Mouse (Mus musculus): ENCODE data around the gene Kirrel3.

Kirrel3 gene

DNA sequence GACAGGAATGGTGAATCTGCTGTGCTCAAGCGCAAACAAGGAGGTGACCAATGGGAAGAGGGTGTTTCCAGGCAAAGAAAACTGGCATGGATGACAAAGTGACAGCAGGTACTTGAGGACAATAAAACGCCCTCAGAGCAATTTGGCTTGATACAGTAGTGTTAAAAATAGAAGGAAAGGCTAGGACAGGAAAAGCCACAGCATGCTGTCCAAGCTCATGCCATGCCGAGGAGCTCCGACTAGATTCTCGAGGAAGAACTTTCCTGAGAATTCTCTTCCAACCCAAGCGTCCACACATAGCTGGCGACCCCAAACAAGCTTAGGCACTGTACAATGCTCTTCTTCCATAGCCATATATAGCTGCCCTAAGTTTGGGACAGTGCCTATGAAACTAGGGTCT lies 263.5 kb downstream of the Kirrel3 start:
- DNase-seq (ENCODE audit: inconsistent age in 2 of 2, low spot score in 1 of 2), result no peak

DNA sequence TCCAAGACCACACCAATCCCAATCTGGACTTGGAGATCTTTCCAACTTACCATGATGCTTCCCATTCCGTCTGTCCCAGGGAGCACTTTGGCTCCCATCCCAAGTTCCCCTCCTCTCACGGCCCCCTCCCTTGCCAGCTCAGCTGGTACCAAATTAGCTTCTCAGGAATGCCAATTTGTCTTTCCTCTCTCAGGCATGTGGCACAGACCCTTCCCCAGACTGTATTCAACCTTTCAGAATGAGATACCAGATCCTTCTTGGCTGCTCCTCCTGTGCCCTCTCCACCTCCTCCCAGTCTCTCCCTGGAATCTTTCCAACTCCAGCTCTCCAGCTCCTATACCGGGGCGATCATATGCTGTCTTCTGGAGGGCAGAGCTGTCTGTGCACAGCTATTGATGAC lies 264.2 kb downstream of the Kirrel3 start:
- DNase-seq (ENCODE audit: inconsistent age in 2 of 2, low spot score in 1 of 2), result no peak

DNA sequence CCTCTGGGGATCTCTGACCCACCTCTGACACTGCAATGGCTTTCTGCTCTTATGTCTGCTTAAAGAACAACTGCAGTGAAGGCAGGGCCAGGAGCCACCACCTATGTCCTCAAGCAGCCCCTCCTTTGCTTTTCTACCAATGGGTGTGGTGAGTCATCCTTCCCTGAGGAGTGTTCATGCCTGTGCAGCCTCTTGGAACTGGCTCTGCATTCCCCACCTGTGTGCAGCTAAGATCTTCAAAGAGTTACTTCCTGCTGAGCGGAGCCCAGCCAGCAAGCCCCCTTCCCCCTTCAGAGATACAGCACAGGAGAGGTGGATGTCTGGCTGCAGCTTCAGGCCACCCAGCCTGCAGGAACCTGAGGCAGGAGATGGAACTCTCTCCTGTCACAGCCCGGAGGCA lies 265.2 kb downstream of the Kirrel3 start:
- DNase-seq (ENCODE audit: inconsistent age in 2 of 2, low spot score in 1 of 2), result no peak

DNA sequence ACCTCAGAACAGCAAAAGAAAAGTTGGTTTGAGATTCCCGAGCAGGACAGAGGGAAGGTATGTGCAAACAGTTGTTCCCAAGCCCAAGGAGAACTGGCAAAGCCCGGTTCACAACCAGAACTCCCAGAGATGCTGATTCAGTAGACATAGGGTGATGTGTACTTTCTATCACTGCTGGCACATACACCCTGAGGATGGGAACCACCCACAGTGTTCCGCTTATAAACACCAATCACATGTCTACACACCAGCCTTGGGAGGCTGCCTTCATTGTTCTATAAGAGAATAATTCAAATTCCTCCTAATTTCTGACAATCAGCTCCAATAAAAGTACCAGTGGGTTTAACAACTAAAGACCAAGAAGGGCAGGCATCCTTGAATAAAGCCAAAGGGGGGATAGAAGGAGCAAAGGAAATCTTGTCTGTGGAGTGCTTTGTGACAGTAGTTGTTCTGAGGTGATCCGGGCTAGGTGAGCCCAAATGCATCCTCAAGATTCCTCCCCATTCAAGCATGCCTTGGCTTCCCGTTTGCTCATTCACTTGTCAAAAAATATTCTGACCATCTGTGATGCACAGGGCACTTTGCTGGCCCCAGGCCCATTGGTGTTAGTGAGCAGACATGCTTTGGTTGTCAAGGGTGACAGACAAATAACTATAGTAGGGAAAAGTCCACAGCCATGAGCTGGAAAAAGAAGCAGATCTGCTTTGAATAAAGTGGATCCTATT lies 266.5 kb downstream of the Kirrel3 start:
- DNase-seq (ENCODE audit: inconsistent age in 2 of 2, low spot score in 1 of 2), result no peak

DNA sequence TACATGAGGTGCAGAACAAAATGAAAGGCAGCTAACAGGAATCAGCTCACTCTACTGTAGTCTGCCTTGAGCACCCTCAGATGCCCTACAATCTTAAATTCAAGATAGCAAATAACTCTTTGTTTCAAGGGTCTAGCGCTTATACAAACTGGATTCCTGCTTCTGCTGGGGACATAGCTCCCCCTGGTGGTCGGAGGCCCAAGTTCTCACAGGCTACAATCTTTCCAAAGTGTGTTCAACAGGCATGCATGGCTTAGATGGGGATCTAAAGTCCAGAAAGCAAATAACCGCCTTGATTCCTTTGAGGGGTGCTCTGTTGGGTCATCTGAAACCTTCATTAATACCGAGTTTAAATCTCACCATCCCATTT lies 267.1 kb downstream of the Kirrel3 start:
- peak; percentile 47 to 87 for DNase-seq (ENCODE audit: inconsistent age in 2 of 2, low spot score in 1 of 2)

DNA sequence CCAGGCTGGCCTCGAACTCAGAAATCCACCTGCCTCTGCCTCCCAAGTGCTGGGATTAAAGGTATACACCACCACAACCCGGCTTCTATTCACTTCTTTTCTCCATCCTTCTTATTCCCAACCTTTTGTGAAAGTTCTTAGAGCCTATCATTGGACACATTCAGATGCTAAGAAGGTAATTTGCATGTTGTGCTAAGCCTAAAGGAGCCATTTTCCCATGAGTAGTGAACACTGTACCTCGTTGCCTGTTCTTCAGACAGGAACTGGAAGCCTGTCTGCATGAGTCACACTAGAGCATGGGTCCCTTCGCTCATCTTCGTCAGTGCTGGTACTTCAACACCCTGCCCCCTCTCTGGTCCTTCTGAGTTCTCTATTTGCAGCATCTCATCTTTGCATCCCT lies 268.2 kb downstream of the Kirrel3 start:
- DNase-seq (ENCODE audit: inconsistent age in 2 of 2, low spot score in 1 of 2), result no peak

DNA sequence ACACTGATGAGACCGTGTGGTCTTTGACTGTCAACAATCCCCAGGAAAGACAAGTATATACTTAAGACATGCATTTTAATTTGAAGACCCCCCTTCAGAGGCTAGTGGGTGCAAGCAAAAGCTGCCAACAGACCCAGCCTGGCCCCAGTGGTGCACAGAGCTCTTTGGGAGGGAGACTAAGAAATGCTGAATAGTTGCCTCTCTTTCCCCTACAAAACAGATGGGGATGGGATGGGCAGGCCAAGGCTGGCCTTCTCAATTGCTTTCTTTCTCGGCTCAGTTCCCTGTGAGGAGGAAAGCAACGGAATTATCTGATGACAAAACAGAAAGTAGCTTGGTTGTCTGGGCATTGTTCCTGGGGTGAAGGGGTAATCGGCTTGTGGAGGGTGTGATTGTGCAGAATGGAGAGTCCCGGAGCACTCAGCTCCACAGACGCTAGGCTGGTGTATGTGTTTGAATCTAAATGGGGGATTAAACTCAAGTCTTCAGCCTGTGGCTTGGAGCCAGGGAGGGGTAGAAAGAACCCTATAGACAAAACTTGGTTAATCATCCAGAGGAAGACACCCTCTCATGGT lies 268.9 kb downstream of the Kirrel3 start:
- no peak for DNase-seq (ENCODE audit: inconsistent age in 2 of 2, low spot score in 1 of 2)

DNA sequence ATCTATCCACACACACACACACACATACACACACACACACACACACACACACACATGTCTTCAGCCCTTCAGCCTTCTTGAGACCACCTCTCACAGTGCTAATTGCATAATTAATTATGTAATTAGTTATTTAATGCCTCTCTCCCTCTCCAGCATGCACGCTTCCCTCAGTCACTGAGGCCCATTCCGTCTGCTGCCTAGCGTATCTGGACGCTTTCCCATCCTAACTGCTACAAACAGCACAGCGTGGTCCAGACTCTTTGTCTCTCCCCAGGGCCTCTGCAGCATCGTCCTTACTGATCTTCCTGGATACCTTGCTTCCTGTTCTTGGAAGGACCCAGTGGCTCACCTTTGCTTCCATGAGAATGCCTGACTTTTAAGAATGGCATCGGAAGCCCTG lies 270.4 kb downstream of the Kirrel3 start:
- DNase-seq (ENCODE audit: inconsistent age in 2 of 2, low spot score in 1 of 2), result no peak

DNA sequence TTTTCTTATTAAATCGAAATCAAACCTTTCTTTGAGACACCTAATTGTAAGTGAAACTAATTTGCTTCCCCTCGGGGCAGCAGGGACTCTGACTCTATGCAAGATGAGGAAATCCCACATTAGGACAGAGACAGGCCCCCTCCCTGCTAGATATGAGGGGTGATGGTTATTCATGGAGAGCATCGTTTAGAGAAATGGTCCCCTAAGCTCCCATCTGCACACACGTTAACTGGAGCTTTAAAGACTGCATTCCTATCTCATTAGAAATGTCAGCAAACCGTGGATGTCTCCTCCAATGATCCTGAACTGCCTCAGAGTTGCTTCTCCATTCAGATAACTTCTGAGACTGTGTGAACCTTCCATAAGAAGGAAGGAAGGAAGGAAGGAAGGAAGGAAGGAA lies 273.2 kb downstream of the Kirrel3 start:
- no peak for DNase-seq (ENCODE audit: inconsistent age in 2 of 2, low spot score in 1 of 2)

DNA sequence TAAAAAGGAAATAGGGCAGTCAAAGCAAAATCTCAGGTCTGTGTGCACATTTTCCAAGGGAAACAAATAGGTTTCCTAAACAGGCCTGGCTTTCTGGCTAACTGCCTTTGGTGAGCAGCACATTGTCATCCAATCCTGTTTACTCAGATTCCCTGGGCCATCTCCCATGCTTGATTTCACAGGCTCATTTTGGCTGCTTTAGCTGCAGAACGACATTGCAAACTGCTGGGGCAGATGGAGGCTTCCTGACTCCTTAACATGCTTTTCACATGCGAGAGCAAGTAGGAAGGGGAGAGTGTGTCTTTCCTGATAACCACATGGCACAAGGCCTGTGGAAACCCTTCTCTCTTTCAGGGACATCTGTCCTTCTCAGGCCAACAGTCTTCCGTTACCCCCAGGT lies 274.8 kb downstream of the Kirrel3 start:
- DNase-seq (ENCODE audit: inconsistent age in 2 of 2, low spot score in 1 of 2), result no peak

DNA sequence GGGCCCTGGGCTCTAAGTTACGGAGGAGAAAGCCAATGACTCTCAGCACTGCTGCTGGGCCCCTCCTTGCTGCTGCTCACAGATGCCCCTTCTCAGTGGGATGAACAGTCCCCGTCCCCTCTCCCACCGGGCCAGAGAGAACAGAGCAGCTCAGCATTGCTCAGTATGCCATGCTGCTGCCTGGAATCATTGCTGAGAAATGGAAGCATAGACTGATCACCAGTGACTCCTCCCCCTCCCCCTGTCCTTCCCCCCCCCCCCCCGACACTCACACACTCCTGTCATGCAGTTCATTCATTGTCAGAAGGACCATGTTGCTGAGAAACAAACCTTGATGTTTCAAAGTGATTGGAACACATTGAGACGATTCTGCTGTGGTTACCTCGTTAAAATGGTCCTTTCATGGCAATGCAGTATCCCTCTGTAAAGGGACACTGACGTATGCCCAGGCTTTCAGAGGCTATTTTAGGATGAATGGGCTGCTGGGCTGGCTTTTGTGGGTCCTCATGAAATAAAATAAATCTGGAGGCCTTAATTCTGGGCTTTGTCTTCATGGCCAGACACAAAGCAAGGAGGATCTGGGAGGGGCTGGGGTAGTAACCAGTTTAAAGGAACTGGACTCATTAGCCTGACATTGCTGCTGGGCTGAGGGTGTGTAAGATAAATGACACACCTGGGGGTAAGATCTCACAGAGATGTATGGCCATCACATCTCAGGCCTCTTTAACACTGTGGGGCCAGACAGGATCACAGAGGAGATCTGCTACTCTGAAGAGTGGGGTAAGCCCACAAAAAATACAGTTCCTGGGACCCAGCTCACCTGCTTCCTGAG lies 281.3 kb downstream of the Kirrel3 start:
- DNase-seq (ENCODE audit: inconsistent age in 2 of 2, low spot score in 1 of 2), result no peak

DNA sequence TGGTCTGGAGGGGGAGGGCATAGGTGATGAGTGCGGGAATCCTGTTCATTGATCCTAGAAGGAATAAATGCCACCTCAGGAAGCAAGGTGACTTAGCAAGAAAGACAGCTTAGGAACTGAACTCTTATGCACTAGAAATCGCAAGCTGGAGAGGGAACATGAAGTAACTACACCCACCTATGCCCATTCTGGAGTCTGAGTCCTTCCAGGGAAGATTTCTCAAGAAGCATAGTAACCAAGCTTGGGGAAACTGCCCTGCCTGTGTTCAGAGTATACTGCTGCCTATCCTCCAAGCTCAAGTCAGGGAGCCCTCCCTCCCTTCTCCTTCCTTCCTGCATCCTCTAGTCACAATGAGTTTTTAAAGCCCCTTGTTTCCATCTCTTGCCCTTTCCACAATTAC lies 283.3 kb downstream of the Kirrel3 start:
- no peak for DNase-seq (ENCODE audit: inconsistent age in 2 of 2, low spot score in 1 of 2)

DNA sequence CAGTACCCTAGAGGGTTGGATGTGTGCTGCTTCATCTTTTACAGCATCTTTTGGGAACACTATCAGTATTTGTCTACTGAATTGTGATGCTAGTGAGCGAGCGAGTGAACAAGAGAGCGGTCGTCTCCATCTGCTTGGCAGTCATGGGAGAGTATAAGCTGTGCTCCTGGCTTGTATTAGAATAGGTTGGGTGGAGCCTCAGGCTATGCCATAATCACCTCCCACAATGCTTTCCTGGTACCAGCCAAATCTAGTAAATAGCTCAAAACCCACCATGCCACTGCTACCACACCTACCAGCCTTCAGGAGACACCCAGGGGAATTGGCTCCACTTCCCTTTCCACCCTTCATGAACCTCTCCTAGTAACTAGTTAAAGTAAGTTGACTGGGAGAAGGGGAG lies 285.3 kb downstream of the Kirrel3 start:
- no peak for DNase-seq (ENCODE audit: inconsistent age in 2 of 2, low spot score in 1 of 2)

DNA sequence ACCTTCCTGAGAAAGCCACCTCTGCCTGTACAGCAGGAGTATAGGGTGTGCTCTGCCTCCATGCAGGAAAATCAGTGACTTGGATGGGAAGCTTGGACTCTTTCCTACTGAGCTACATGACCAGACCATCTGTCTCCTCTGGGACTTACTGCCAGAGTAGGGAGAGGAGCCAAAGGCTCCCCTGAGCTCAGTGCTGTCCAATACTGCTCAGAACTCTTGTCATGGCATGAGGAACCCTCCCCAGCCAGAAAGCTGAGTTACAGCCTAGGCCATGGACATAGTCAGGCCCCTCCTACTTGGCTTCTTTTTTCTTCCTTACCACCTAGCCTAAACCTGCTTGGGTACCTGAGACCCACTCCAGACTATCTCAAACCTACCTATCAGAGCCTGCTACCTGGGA lies 285.7 kb downstream of the Kirrel3 start:
- DNase-seq (ENCODE audit: inconsistent age in 2 of 2, low spot score in 1 of 2), result no peak

DNA sequence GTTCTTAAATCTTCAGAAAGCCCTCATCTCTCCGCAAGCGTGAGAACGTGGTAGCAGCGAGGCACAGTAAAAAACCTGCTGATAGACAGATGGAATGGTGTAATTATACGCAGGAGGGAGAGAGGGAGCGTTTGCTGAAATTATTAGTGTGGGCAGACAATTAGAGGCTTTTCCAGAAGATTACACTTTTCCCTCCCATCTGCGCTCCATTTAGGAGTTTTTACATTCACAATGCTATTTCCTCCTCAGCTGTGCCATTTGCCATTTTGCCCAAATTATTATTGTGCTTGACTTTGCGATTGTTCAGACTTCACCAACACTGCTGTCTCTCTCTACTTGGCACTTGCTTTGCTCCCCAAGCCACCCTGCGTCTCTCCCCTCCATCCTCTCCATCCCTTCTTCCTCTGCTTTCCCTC lies 286.3 kb downstream of the Kirrel3 start:
- DNase-seq (ENCODE audit: inconsistent age in 2 of 2, low spot score in 1 of 2), result no peak

DNA sequence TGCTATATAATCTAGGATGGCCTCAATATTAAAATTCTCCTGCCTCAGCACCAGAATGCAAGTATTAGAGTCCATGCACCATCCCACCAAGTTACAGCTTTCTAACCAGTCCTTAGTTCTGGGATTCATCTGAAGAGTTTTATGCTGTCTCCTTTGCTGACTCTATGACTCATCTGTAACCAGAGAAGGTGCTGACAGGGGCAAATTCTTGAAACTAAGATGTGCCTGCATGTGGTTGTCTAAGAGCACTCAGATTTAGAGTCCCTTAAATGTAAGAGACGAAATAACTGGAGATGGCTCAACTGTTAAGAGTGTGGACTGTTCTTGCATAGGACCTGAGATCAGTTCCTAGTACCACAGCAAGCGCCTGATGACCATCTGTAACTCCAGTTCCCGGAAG lies 295.7 kb downstream of the Kirrel3 start:
- DNase-seq (ENCODE audit: inconsistent age in 2 of 2, low spot score in 1 of 2), result no peak

DNA sequence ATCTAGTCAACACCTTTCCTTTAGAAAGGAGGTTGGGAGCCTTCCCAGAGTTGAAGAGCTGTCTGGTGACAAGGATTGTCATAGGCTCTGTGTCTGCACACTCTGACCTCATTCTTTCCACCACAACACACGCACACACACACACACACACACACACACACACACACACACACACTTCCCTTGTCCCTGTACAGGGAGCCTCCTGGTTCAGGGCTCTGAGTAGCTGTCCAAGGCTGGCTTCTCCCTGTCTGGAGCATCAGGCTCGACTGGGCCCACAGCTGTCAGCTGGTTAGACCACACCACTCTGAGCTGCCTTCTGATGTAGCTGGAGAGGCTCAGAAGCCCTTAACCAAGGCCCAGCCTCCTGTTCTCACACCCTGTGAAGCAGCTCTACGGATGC lies 302.2 kb downstream of the Kirrel3 start:
- DNase-seq (ENCODE audit: inconsistent age in 2 of 2, low spot score in 1 of 2), result no peak

DNA sequence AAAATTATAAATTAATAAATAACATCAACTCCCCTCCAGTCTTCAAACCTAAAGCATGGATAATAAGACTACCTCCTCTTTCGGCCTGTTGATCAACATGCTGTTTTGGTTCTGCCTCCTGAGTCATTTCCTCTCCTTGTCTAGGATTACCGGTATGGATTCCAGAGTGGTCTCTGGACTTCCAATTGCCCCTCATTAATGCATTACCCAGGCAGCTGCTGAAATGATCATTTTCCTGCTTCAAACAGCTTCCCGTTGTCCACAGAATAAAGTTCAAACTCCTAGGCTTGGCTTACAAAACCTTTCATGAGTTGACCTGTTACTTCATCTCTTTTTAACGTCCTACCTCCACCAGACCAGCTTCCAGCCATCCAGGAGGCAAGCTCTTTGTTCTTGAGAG lies 309.5 kb downstream of the Kirrel3 start:
- no peak for DNase-seq (ENCODE audit: inconsistent age in 2 of 2, low spot score in 1 of 2)

DNA sequence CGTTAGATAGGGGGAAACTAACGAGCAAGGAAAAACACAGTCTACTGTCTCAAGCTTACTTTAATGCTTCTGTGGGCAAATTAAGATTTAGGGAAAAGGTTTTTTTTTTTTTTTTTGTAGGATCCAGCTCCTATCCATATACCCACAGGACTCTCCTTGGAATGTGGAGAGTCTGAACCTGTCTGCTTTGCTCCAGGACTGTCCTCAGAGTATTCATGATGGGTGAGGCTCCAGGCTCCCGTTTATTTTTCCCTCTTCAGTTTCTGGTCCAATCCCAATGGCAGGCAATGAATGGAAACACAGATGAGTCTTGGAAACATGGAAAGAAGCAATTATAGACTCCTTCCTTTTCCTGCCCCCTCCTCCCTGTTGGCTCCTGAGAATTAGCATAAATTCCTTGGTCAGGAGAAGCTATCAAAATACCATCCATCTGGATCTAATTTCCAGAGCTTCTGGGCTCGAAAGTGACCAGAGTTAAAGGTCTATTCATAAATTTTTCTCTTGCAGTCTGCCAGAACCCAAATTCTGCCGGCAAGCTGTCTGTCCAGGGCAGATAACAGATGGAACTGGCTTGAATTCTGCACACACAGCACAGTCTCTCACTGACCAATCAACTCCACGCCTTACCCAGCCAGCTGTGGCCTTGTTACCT lies 312.1 kb downstream of the Kirrel3 start:
- DNase-seq (ENCODE audit: inconsistent age in 2 of 2, low spot score in 1 of 2), result no peak

DNA sequence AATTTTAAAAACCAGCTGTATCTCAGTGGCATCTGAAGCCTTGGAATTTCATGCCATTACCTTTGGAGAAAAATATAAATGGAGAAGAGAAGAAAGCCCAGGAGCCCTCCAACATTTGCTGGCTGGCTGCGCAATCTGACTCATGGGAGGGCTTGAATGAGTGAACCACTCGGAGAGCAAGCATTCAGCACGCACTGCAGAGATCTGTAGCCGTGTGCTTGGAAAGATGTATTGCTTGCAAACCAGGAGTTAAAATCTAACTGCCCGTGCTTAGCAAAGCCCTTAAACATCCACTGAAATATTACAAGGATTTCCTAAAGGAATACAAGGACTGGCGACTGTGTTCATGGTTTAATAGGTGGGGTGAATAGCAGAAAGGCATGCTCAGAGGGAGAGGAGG lies 316.0 kb downstream of the Kirrel3 start:
- no peak for DNase-seq (ENCODE audit: inconsistent age in 2 of 2, low spot score in 1 of 2)

DNA sequence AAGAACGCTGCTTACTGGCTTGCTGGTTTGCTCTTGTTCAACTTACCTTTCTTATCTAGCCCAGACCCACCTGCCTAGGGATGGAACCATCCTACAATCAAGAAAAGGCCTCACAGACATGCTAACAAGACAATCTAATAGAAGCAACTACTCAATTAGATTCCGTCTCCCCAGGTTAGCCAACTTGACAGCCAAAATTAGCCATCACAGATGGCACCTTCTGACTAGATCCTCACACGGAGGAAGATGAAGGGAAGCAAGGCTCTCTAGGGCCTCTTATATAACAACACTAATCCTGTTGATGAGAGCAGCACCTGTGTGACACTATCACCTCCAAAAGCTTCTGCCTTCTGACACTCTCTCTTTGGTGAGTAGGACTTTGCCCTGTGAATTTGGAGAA lies 321.2 kb downstream of the Kirrel3 start:
- no peak for DNase-seq (ENCODE audit: inconsistent age in 2 of 2, low spot score in 1 of 2)

DNA sequence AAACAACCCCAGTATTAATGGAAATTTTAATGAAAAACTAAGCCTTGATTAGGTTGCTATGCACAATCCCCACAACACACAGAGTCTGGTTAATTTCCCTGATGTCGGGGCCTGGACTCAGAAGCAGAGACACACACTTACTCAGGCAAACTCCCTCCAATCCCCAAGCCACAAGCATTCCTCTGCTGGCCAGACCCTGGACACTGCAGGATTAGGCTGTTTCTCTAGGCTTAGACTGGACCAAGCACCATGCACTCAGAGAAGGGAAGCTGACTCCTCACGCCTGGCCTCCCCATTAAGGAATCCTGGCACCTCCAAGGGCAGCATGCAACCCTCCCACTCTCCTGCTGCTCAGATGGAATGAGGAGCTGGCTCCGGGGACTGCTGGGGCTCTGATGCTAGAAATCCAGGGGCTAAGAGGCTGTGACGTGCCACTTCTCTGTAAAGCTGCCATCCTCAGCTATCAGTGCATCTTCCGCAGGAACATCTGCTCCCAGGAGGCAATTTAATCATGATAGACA lies 324.4 kb downstream of the Kirrel3 start:
- DNase-seq (ENCODE audit: inconsistent age in 2 of 2, low spot score in 1 of 2), result no peak
